Mouse (Mus musculus): ENCODE results near the gene Hsd11b1.
"Not testable (repeated sequence)": the region's sequence is repeated elsewhere in the genome, so short reads cannot be mapped to it uniquely, and the experiment has no call there.

Hsd11b1 gene

DNA sequence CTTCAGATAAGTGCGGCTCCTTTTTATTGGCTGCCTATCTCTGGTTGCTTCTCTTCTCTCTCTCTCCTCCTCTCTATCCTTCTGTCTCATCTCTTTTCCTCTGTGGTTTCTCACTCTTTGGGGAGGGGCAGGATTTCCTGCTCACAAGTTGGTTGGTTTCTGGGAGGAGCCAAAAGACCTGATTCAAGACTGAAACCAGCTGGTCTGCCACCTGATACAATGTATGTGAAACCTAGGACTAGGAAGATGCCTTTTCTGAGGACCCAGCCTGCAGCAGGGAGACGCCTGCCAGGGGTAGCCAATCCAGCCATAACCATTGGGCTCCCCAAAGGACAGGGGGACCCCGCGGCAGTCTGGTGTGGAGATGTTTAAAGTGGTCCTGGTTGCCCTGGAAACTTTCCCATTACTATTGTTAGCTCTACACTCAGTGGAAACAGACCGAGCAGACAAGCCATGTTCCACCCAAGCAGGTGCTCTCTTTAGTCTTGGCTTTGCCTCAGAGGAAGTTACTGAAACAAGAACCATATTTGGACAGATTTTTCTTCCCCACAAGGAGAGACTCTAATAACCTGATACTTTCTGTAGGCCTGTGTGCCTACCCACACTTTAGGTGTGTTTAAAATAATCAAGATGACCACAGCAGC lies at the start of gene Hsd11b1:
Hsd11b1 (minus strand) TSS at position 121 of the 644 bp plus-strand sequence.
- DNase-seq: no peak

DNA sequence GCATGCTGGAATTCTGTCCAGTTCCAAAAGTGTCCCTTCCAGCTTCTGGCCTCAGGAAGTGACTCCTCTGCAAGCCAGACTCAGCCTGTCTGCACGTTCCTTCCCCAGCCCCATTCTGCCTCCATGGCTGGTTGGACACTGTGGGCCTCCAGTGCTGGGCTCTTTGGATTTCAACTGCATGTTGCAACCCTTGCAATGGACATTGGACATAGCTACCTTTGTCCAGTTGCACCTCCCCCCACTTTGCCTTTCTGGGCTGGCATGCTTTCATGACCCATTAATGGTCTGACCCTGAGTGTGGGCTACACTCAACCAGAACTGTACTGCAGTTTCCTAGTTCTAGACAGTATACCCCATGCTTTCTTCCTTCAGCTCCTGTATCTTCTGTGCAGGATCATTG lies 47.7 kb upstream of the Hsd11b1 start:
- DNase-seq: peak; percentile 8

DNA sequence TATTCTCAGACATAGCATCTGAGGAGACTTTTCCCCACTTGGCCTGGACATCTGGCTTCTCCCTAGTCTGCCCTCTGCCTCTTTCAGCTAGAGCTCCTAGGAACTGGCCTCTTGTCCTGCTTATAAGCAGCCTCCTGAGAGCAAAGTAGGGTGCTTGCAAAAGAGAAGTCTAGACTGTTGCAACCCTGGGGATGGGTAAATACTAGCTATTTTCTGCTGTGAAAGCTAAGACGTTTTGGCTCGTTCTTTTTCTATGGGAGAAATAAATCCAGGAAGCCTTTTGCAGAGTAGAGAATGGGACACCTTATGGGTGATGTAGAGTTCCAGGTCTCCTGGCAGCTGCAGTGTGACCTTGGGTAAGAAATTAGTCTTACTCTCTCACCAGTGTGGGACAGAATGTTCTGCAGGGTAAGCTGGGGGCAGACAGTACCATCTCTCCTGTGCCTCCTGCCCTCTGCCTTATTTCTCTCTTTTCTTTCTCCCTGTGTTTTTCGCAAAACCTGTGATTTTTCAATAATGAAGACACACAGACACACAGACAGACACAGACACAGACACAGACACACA lies 46.7 kb upstream of the Hsd11b1 start:
- DNase-seq: no peak

DNA sequence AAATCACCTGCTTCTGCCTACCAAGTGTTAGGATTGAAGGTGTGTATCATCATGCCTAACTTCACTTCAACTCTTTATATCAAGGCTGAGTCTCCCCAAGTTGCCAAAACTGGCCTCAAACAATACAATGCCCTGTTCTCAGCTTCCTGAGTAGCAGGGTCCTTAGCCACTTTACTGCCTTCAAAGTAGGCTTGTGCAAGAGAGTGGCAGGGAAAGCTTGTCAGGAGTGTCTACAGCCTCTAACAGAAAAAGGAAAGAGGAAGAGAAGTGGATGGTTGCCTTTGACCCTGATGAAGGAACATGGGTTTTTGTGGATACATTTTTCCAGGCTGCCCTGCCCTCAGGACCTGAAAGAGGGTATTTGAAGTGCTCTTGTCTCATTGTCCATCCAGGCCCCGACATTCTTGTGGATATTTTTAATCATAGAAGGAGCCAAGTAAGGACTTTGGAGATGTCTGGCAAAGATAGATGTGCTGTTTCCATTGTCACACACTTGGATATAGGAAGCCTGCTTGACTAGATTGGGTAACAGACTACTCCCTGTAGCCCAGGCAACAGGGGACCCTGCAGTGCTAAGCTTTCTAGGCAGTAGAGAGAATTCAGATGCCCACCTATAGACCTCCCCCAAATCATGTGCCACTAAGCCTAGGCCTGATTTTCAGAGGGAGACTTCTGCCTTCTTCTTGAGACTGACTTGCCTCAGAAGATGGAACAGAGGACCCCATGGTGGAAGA lies 46.1 kb upstream of the Hsd11b1 start:
- DNase-seq: no peak

DNA sequence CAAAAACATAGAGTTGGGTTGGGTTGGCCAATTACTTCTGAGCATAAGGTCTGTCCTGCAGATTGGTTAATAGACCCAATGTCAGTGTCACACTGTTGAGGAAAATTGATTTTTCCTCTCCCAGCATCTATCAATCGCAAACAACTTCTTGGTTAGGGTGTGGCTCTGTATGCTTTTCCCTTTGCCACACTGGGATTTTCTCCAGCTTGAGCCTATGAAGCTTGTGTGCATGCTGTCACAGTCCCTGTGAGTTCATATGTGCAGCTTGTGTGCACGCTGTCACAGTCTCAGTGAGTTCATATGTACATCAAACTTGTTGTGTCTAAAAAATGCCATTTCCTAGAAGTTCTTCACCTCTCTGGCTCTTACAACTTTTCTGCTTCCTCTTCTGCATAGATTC lies 43.0 kb upstream of the Hsd11b1 start:
- peak; percentile 5 for DNase-seq

DNA sequence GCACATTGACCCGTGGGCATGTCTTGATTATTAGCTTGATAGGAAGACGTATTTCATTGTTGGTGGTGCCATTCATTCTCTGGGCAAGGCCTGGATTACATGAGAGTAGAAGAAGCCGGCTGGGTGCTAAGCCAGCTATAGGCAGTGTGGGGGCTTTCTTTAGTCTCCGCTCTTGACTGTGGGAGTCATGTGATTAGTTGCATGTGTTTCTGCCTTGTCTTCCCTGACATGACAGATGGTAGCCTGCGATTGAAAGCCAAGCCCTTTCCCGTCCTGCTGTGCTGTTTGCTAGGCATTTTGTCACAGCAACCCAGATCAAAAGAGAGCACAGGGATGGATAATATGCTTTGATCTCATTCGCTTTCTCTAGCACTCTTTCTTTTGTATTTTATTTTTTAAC lies 41.5 kb upstream of the Hsd11b1 start:
- DNase-seq: peak; percentile 84

DNA sequence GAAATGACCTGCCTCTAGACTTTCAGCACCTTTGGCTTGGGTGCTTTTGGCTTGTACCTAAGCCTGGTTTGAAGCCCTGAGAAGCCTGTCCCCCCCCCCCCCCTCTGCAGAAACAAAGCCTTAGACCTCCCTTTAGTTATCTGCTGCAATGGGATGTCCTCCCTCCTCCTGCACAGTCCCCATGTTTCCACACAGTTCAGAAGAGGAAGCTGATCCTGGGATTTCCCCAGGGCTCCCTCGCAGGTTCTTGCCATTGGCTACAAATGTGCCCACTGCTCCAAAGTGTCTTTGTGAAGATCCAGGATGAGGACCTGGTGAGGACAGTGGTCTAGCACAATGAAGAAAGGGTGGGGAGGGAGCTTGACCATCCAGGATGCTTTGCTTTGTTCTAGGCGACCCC lies 39.2 kb upstream of the Hsd11b1 start:
- DNase-seq: no peak

DNA sequence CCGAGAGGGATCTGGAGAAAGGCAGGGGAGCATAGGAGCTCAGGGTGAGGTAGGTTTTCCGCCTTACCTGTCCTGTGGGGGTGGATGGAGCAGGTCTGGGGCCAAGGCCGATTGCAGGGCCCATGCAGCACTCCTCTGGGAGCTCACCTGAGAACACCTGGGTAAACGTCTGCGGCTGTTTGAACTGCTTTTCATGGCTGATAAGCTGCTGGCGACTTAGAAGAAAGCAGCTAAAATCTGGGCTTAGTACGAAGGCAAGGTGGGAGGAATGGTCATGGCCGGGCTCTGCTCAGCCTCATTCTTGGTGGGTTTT lies 38.2 kb upstream of the Hsd11b1 start:
- no peak for DNase-seq

DNA sequence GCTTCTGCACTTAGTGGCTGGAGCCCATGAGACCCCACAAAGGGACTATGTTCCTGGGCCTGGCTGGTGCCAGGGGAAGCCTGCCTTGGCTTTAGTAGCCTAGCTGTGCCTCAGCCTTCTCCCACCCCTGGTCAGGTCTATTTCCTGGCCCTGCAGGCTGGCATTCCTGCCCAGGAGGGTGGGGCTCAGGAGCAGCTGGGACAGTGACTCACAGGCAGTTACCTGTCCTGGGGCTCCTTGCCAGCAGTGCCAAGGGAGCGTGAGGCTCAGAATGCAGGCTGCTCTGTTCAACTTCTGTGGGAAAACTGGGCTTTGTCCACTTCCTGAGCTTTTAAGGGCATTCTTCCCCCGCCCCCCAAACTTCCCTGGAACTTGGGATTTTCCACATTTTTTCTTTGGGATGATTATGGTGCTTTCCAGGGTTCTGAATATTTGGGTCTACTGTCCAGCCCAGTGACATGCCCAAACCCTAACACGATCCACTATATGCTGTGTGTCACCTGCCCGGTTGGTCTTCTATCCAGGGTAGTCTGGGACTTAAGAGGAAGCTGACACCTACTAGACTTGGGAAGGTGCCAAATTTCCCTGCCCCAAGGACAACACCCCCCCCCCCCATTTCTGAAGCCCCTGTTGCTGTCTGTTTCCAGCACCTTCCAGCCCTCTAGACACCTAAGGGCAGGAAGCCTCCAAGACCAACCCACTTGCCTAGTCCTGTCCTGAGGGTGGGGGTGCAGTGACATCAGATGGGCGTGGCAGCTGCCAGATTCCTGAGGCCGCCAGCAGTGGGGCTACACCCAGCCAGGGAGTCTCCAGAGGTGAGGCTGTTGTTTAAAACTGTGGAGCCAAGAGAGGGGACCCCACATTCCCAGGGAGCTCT lies 37.6 kb upstream of the Hsd11b1 start:
- peak; percentile 60 for DNase-seq

DNA sequence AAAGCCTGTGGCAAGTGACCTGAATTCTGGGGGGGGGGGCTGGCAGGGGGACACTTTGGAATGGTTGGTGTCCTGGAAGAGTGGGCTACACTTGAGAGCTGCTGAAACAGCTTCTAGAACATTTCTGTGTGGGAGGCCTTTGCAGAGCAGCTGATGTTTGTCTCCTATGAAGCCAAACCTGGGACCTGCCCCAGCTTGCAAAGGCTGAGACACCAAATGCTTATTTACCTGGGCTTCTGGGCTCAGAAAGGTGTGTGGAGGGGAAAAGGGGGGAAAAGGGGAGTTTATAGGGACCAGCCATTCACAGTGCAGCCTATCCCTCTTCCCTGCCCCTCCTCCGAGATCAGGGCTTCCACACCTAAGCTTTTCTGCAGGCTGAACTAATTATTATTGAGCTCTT lies 36.1 kb upstream of the Hsd11b1 start:
- no peak for DNase-seq

DNA sequence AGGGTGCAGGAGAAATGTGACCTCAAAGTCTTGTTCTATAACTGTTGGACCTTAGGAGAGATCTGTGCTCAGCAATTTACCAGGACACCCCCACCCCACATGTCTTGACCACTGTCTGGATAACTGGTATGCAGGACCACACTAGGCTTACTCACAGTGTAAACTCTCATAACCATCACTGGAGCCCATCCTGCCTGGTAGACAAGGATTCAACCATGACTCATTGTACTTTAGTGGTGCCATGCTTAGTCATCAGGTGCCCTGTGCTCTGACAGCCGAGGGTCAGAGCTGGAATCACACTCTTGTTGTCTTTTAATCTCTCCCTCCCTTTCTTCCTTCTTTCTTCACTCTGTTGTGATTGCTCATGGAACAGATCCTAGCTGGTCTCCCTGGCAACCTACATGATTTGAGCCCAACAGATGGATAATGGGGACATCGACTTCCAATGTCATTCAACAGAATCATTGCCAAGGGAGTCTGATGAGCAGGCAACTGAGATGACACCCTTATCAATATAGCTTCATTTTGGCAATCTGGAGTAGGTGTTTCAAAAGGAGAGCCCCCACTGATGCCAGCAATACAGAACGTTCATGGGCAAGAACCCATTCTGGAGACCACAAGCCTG lies 34.4 kb upstream of the Hsd11b1 start:
- no peak for DNase-seq

DNA sequence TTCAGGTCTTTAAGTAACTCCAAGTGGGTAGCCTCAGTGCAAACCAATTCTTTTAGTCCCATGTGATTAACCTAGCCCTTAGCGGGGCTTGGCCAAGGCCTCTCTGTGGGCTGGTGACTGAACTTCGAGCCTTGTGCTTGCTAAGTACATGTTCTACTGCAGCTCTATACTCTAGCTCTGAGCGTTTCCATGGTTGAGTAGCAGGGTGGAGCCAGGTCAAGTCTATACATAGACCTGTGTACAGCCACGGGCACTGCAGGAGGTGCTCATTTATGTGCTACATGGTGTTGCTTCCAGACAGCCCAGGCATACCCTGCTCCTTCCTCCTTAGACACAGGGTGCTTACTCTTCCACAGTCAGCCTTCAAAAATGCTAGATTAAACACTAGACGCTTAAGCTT lies 32.0 kb upstream of the Hsd11b1 start:
- no peak for DNase-seq

DNA sequence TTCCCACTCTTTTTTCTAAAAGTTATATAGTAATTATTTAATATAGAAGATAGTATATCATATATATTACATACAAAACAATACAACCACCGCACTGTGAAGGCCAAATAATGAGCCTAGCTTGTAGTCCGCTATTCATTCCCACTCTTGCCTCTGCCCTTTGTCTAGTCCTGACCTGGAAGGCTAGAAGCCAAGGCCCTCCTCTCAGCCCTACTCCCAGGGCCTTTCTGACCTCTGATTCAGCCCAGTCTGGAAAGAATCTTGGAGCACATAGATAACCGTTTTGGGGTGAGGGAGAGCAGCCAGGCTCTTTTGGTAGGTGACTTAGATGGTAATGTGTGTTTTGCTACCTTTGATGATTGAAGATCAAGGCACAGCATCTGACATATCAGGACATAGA lies 30.1 kb upstream of the Hsd11b1 start:
- DNase-seq: no peak

DNA sequence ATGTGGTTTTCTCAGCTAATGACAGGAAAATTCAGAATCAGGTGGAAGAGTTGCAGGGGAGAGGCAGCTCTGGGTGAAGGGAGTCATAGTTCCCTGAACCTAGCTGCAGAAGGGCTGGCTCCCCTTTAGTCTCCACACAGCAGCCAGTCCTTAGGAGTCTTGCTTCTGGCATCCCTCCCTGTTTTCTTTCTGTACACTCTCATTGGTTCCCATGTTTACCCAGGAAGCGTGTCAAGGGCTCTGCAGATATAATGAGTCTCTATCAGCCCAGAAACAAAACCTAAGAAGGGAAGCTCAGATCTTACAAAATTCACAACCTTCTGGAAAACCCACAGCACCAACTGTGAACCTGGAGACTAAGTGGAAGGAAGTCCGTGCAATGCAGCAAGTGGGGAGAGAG lies 29.2 kb upstream of the Hsd11b1 start:
- no peak for DNase-seq

DNA sequence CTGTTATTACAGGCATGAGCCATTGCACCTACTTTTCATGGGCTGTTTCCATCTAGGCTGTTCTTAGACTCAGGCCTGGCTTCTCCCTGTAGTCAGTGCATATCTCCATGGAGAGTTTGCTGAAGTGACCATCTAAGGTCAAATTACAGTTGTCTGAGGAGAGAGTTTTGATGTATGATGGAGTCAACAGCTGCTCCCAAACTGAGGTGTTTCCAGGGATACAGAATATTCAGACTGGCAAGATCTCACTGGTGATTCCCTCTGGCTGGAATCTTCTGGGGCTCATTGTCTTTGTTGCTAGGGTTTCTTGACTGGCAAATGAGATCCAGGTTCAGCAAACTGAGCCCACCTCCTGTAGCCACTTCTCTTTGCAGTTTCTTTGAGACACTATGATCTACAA lies 26.8 kb upstream of the Hsd11b1 start:
- DNase-seq: no peak

DNA sequence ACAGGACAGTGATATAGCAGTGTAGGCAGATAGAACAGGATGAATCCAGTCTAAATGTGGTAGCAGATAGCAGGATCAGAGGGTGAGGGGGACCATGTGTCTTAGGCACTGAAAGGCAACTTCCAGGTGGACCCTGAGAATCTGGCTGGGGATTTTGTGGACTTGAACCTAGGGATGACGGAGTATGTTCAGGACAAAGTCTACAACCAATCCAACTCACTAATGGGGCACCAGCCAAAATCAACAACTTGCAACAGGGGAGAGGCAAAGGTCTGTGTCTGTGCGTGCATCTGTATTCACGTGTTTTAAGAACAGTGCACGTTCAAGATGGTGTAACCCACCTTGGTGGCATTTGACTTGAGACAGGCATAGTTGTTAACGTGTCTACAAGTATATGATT lies 26.0 kb upstream of the Hsd11b1 start:
- no peak for DNase-seq

DNA sequence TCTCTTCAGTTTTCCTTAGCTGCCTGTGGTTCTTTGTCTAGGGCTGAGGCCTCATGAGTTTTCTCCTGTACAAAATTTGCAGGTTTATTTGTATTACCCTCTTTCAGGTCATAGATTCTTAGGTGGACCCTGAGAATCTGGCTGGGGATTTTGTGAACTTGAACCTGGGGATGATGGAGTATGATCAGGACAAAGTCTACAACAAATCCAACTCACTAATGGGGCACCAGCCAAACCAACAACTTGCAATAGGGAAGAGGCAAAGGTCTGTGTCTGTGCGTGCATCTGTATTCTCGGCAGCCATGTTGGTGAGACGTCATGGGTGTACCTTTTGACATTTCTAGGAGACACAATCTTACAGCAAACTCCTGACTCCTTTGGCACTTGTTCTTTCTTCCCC lies 25.2 kb upstream of the Hsd11b1 start:
- no peak for DNase-seq

DNA sequence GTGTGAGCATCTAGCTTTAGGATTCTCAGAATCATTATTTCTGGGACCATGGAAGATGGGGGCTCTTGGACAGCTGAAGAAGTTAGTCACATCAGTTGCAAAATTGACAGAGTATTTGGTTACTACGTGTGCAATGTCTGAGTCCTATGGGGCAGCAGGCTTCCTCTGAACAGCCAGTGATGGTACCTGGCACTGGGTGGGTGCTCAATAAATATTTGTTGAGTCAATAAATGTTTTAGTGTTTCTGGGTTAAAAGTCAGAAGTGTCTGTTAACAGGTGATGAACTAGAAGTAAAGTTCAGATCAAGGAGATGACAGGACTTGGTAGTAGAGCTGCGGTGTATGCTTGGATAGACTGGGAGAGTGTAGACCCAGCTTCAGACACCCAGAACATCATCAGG lies 23.7 kb upstream of the Hsd11b1 start:
- DNase-seq: no peak

DNA sequence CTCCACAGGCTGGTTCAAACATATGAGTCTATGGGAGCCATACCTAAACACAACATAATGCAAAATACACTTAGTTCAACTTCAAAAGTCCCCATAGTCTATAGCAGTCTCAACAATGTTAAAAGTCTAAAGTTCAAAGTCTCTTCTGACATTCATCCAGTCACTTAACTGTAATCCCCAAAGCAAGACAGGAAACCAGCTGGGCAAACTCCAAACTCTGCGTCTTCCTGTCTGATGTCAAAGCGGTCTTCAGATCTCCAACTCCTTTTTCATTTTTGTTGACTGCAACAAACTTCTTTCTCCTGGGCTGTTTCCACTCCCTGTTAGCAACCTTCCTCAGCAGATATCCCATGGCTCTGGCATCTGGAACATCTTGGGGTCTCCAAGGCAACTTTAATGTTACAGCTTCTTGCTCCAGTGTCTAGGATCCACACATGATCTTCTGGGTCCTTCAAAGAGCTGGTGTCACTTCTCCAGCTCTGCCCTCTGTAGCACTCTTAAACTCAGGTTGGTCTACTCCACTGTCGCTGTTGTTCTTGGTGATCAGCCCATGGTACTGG lies 22.0 kb upstream of the Hsd11b1 start:
- not testable (repeated sequence) for DNase-seq

DNA sequence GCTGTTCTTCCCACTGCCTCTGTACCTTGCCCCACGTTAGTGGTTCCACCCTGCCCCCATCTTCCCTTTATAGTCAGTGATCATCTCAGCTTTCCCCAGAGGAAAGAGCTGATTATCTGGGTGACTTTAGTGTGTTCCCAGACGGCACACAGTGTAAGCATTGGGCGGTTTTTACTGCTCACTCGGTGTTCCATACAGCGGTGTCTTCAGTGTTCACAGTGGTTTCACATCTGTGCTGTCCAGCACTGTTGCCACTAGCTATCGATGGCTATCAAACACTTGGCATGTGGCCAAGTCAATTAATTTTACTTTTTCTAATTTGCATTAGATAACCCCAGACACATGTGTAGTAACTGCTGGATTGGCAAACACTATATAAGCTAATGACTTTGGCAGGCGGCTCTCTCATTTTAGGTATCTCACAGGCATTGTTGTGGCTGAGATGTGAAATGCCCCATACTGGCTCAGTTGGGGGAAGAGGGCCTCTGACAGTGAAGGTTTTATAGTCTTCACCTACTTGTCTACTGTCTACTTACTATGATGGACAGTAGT lies 20.4 kb upstream of the Hsd11b1 start:
- DNase-seq: no peak

DNA sequence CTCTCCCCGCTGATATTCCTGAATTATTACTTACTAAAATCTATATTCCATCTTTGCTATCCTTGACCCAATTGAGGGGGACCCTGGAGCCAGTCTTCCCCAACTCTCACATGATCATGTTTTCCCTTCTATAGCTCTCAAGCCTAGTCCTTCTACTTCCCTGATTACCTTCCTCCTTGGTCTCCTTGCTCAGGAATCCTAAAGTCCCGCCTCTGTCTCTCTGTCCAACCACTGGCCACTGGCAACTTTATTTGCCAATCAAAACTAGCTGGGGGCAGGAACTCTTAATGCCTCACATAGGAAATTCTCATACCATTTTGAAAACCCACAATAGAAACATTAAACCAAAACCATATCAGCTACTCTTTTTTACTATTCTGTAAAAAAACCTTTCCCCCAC lies 17.5 kb upstream of the Hsd11b1 start:
- DNase-seq: no peak

DNA sequence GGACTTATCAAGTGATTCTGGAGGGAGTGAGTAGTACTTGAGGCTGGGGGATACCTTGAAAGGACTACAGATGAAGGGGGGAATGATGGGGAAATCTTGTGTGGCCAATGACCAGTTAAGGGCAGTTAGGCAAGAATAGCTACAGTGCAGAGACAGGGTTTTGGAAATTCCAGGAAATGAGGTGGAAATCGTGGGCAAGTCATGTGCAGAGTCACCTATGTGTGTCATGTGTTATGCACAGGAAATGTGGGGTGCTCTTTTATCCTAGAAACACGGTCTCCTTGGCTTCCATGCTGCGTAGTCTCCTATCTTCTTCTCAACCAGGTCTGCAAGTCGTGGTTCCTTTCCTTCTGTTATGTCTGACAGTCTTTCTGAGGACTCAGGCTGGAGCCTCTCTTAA lies 15.6 kb upstream of the Hsd11b1 start:
- DNase-seq: no peak
